Mouse (Mus musculus) liver, embryonic 14.5 days (tissue): ENCODE results near the gene Tacc2.

ENCODE experiments used
- CTCF ChIP-seq: IDR thresholded peaks from 2 replicates; pipeline ENCODE4 v1.5.1; 2016; ENCODE audit warnings: antibody characterized with exemption, low read depth, control low read depth
- EP300 ChIP-seq: IDR thresholded peaks from 2 replicates; pipeline ENCODE4 v1.6.1; 2016; ENCODE audit warnings: antibody characterized with exemption, low read depth

DNA sequence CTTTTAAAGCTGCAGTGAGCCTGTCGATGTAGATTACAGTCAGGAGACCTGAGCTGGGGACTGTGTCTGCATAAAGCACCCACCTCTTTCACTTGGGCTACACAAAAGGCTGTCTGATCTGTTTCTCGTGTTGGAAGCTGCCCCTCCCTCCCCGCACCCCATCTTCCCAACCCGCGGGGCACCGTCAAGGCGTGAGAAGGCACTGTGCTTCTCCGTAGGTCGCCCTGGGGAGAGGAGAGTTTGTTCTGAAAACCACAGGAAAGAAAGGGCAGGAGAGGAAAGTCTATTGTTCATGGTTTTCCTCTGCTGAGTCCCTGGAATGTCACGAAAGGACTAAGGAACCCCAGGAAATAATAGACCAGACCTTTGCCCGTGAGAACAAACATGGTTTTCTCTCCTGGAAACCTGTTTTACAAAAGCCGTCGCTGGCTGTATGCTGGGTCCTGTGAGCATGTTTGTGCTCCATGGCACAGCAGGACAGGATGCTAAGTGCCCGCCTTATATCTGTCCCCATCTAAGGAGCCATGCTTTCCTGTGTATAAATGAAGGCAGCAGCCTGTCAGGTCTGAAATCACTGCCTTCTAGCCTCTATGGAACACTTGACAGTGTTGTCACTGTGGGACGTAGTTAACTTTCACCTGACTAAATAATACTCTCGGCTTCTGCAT, 142.8 kb downstream of the Tacc2 start:
- TF ChIP-seq CTCF (no peak), EP300 (no peak)
